Mouse (Mus musculus) small intestine, adult 2 months (tissue): Measurements from ENCODE around the gene Gm9508.

Experiments
- CTCF ChIP-seq: fragments of 200-500 bp; IDR thresholded peaks from 2 replicates; pipeline ENCODE4 v1.5.1; 2012; ENCODE audit warnings: low read depth, mild to moderate bottlenecking, control low read depth, inconsistent platforms, low read length, moderate library complexity, mixed read lengths; ENCODE audit not compliant: insufficient replicate concordance, insufficient read length; ENCODE audit errors: extremely low read depth
- POLR2A ChIP-seq: fragments of 200-500 bp; IDR thresholded peaks from 2 replicates; pipeline ENCODE4 v1.6.1; 2012; ENCODE audit warnings: low read depth, mild to moderate bottlenecking, control low read depth, inconsistent platforms, low read length, moderate library complexity

- TF ChIP-seq CTCF (no peak), POLR2A (no peak)
Observed at GRCm38 (mm10) chr10:77726186-77726585, 29.2 kb upstream of the Gm9508 start, which contains the start of gene Gm10100.
